Mouse (Mus musculus): ENCODE measurements around the gene Gpc6.

- TF ChIP-seq CTCF (IDR thresholded peaks at IDR 0.05): no peak
- no peak for TF ChIP-seq EP300 (IDR thresholded peaks at IDR 0.05; ENCODE audit: insufficient read depth, low read depth, low read length)
- TF ChIP-seq POLR2A (IDR thresholded peaks at IDR 0.05; ENCODE audit: insufficient read depth, low read depth, low read length): no peak
Observed at GRCm38 (mm10) chr14:117384096-117384770, 459.1 kb downstream of the Gpc6 start.
